Mouse (Mus musculus) heart, embryonic 16.5 days (tissue): ENCODE results near the gene Adamts7. TPM values are rescaled to one million over a fixed set of nuclear protein-coding genes. Genes with fewer than 3 reads are reported as not detected.

Experiments
- ATAC-seq: fragments of 200-750 bp; cut with Nextera tagmentation; replicated peaks from 2 replicates; pipeline ENCODE4 v1.8.0; 2017; ENCODE audit warnings: moderate number of reproducible peaks; ENCODE audit not compliant: insufficient read depth, low FRiP score; ENCODE audit errors: extremely low read depth
- H3K27ac ChIP-seq: fragments of 300-500 bp; sonication (generic); 2 replicates; pipeline ENCODE4 v1.5.1; 2014; ENCODE audit warnings: mild to moderate bottlenecking, low read length, control low read depth, moderate library complexity
- H3K27me3 ChIP-seq: fragments of 300-500 bp; sonication (generic); 2 replicates; pipeline ENCODE4 v1.6.1; 2014; ENCODE audit warnings: low read length, mixed read lengths; ENCODE audit not compliant: control insufficient read depth, insufficient read depth
- H3K36me3 ChIP-seq: fragments of 300-500 bp; sonication (generic); 2 replicates; pipeline ENCODE4 v1.6.1; 2014; ENCODE audit not compliant: control insufficient read depth, insufficient read depth
- H3K4me1 ChIP-seq: fragments of 300-500 bp; sonication (generic); 2 replicates; pipeline ENCODE4 v1.6.1; 2014; ENCODE audit warnings: low read length, mixed read lengths; ENCODE audit not compliant: control insufficient read depth, insufficient read depth
- H3K4me2 ChIP-seq: fragments of 300-500 bp; sonication (generic); 2 replicates; pipeline ENCODE4 v1.6.1; 2014; ENCODE audit warnings: low read depth, mild to moderate bottlenecking, control low read depth, low read length
- H3K4me3 ChIP-seq: fragments of 300-500 bp; sonication (generic); 2 replicates; pipeline ENCODE4 v1.5.1; 2014; ENCODE audit warnings: mild to moderate bottlenecking, control low read depth, low read length
- H3K9ac ChIP-seq: fragments of 300-500 bp; sonication (generic); 2 replicates; pipeline ENCODE4 v1.6.1; 2014; ENCODE audit warnings: low read length, control low read depth
- H3K9me3 ChIP-seq: fragments of 300-500 bp; sonication (generic); replicated peaks from 2 replicates; pipeline ENCODE4 v1.6.1; 2016; ENCODE audit warnings: low read length; ENCODE audit not compliant: control insufficient read depth
- WGBS: fragments of 180-500 bp; shearing (Covaris S2); extraction: QIAGEN DNeasy Blood & Tissue Kit; methylation state at CpG from one replicate; pipeline ENCODE4 v1.1.7; 2014; 5-methylcytosine and 5-hydroxymethylcytosine counted together
- polyA plus RNA-seq: library from polyadenylated mRNA; unstranded; fragments of >200 nt; fragmentation: Nextera tagmentation; extraction: Ambion mirVana; gene quantifications from 2 replicates; pipeline ENCODE4 v1.2.1, GENCODE M21; 2015

Gene Adamts7
- polyA plus RNA-seq, 1 experiment from 2014 or later: 8.7 TPM

GRCm38 (mm10) chr9:90124873-90125245, 38.0 kb upstream of the Adamts7 start:
- ATAC-seq: no peak; the same call in 1 of the 2 replicates
- peaks cover 20% of the 10 kb centered on the region for H3K4me1 ChIP-seq
- H3K9me3 ChIP-seq: no peaks in the 10 kb centered on the region
- no peaks in the 10 kb centered on the region for H3K36me3 ChIP-seq
- H3K9ac ChIP-seq: no peak overlapping the region
- H3K4me3 ChIP-seq: no peak overlapping the region
- H3K27me3 ChIP-seq: no peaks in the 10 kb centered on the region; the same call in 1 of the 2 replicates
- 0 out of 2 replicates have a peak overlapping the region, but pooled peaks have one; percentile 5 for H3K27ac ChIP-seq
- 44% methylated on average over 8 of the region's 8 CpGs for WGBS
- H3K4me2 ChIP-seq: peak overlapping the region; percentile 23; the same call in 1 of the 2 replicates

DNA sequence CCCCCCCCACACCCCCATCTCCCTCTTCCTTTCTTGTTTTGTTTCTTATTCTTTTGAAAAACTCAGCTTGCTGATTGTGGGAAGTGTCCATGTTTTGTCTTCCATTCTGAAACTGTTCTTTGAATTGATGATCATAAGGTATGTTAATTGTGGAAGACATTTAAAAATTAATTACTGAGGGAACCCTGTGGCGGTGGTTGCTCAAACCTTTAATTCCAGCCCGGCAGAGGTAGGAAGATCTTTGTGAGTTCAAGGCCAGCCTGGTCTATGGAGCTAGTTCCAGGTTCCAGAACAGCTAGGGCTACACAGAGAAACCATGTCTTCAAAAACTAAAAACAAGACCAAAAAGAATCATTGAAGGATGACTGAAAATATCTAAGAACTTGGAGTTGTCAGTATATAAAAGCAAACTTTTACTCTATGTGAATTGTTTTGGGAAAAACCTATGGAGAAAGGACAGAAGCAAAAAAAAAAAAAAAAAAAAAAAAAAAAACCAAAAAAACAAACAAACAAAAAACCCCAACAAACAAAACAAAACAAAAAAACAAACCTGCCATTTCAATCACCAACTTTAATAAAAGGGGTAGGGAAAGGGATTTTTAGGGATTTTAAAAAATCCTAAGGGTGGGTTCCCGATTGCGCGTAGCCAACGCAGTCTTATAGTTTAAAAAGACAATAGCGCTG, 37.3 kb upstream of the Adamts7 start:
- peak overlapping the region; percentile 51 for H3K4me3 ChIP-seq
- peak overlapping the region; percentile 59; the same call in 1 of the 2 replicates for H3K9ac ChIP-seq
- peak overlapping the region; percentile 64 for H3K4me2 ChIP-seq
- 27% methylated on average over 7 of the region's 7 CpGs for WGBS
- no peak overlapping the region for H3K27ac ChIP-seq
- no peaks in the 10 kb centered on the region for H3K9me3 ChIP-seq
- ATAC-seq: no peak
- H3K36me3 ChIP-seq: no peaks in the 10 kb centered on the region
- peaks cover 20% of the 10 kb centered on the region for H3K4me1 ChIP-seq
- no peaks in the 10 kb centered on the region; the same call in 1 of the 2 replicates for H3K27me3 ChIP-seq

- Histone ChIP-seq H3K4me3 (peak overlapping the region; percentile 51), H3K9me3 (no peaks in the 10 kb centered on the region), H3K27ac (0 out of 2 replicates have a peak overlapping the region, but pooled peaks have one; percentile 4), H3K4me2 (peak overlapping the region; percentile 64), H3K27me3 (no peaks in the 10 kb centered on the region; the same call in 1 of the 2 replicates), H3K4me1 (peaks cover 20% of the 10 kb centered on the region), H3K9ac (peak overlapping the region; percentile 59; the same call in 1 of the 2 replicates), H3K36me3 (no peaks in the 10 kb centered on the region)
- peak; percentile 64 for ATAC-seq
- WGBS: 2% methylated on average over 30 of the region's 30 CpGs
Observed at GRCm38 (mm10) chr9:90126260-90127010, 36.4 kb upstream of the Adamts7 start.

GRCm38 (mm10) chr9:90127146-90127545, 35.7 kb upstream of the Adamts7 start:
- 41% methylated on average over 6 of the region's 6 CpGs for WGBS

DNA sequence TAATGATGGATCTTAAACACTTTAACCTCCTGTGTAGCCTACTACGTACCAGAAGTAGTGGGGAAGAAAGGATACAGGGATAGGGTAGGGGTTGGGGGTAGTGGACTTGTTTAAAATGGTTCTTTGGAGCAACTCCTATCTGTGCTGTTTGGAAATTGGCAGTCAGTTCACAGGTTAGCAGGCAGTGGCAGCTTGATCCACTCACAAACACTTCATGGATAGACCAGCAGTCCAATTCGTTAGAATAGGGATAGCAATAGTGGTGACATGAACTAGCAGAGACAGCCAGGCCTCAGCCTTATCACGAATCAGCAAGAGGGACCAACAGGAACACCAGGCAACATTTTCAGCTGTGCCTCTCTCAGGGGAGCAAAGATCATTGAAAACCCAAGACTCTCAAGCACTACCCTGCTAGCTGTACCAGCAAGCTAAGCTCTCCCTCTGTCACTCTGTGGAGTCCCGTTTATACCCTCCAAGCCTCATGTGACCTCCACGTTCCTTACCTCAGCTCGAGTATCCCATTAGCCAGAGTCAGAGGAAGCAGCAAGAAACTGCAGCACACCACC, 34.1 kb upstream of the Adamts7 start:
- 41% methylated on average over 6 of the region's 6 CpGs for WGBS
- peaks cover 15% of the 10 kb centered on the region for H3K4me1 ChIP-seq
- H3K4me3 ChIP-seq: no peak overlapping the region
- no peaks in the 10 kb centered on the region for H3K9me3 ChIP-seq
- no peak overlapping the region for H3K4me2 ChIP-seq
- peak overlapping the region; percentile 76 for H3K27ac ChIP-seq
- ATAC-seq: peak; percentile 28
- H3K9ac ChIP-seq: no peak overlapping the region
- H3K36me3 ChIP-seq: no peaks in the 10 kb centered on the region
- no peaks in the 10 kb centered on the region for H3K27me3 ChIP-seq

More at GRCm38 (mm10) chr9:90127146-90127545, 35.7 kb upstream of the Adamts7 start:
- Histone ChIP-seq H3K4me3 (peak overlapping the region; percentile 51), H3K4me1 (peaks cover 18% of the 10 kb centered on the region), H3K9me3 (no peaks in the 10 kb centered on the region), H3K4me2 (peak overlapping the region; percentile 53), H3K27ac (0 out of 2 replicates have a peak overlapping the region, but pooled peaks have one; percentile 4), H3K27me3 (no peaks in the 10 kb centered on the region), H3K36me3 (no peaks in the 10 kb centered on the region), H3K9ac (no peak overlapping the region)
- ATAC-seq: no peak

DNA sequence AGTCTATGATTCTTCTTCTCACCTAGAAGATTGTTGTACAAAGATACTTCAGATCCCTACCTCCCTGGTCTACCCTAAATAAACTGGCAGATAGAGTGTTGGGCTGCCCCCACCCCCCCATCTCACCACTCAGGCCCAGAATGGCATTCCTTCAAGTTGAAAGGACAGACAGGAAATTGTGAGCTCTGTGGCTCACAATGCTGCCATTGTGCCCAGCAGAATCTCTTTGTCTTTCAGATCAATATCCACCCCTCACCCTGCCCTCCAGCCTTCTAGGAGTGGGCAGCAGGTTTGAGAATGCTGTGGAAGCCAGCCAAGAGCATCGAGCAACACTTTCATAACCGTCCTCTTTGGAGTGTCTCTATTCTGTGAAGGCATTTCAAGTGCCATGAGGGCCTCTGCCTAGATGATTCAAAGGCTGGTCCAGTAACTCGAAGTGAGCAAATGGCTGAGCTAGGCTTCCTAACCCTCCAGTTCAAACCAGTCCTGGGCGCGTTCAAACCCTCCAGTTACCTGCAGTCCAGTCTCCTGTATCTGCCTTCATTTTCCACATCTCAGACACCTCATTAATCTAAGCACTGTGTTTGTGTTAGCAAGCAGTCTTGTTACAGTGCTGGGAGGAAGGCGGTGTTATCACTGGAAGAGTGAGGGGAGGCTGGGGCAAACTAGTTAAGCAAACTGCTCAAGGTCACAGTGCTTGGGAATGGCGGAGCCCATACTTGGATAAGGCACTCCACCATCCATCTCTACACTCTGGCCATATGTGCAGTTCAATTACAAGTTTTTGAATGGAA, 29.1 kb upstream of the Adamts7 start:
- H3K27ac ChIP-seq: peak overlapping the region; percentile 77
- 0 out of 2 replicates have a peak, but pooled peaks cover 2% of the 10 kb centered on the region for H3K9me3 ChIP-seq
- H3K27me3 ChIP-seq: no peaks in the 10 kb centered on the region
- WGBS: 33% methylated on average over 7 of the region's 7 CpGs
- H3K4me1 ChIP-seq: peaks cover 9% of the 10 kb centered on the region
- H3K4me3 ChIP-seq: no peak overlapping the region
- no peak overlapping the region for H3K9ac ChIP-seq
- ATAC-seq: peak; percentile 59; the same call in 1 of the 2 replicates
- H3K36me3 ChIP-seq: no peaks in the 10 kb centered on the region
- no peak overlapping the region for H3K4me2 ChIP-seq

- H3K4me3 ChIP-seq: no peak overlapping the region
- no peak for ATAC-seq
- WGBS: 79% methylated on average over 8 of the region's 8 CpGs
Observed at GRCm38 (mm10) chr9:90135466-90135865, 27.4 kb upstream of the Adamts7 start.

GRCm38 (mm10) chr9:90135963-90136677, 26.7 kb upstream of the Adamts7 start:
- H3K36me3 ChIP-seq: no peaks in the 10 kb centered on the region
- H3K27ac ChIP-seq: no peak overlapping the region
- no peak overlapping the region for H3K9ac ChIP-seq
- 62% methylated on average over 9 of the region's 9 CpGs for WGBS
- H3K9me3 ChIP-seq: 0 out of 2 replicates have a peak, but pooled peaks cover 2% of the 10 kb centered on the region
- H3K4me3 ChIP-seq: no peak overlapping the region
- H3K4me2 ChIP-seq: no peak overlapping the region
- no peak for ATAC-seq
- peaks cover 8% of the 10 kb centered on the region for H3K4me1 ChIP-seq
- H3K27me3 ChIP-seq: no peaks in the 10 kb centered on the region

More at GRCm38 (mm10) chr9:90135466-90135865, 27.4 kb upstream of the Adamts7 start:
- peaks cover 8% of the 10 kb centered on the region for H3K4me1 ChIP-seq
- no peak overlapping the region for H3K9ac ChIP-seq
- no peaks in the 10 kb centered on the region for H3K27me3 ChIP-seq
- H3K36me3 ChIP-seq: no peaks in the 10 kb centered on the region
- H3K9me3 ChIP-seq: 0 out of 2 replicates have a peak, but pooled peaks cover 2% of the 10 kb centered on the region
- no peak overlapping the region for H3K4me2 ChIP-seq
- no peak overlapping the region for H3K27ac ChIP-seq
